Mouse (Mus musculus): Measurements from ENCODE around the gene Kif5a. TPM values are rescaled to one million over a fixed set of nuclear protein-coding genes. Genes with fewer than 3 reads are reported as not detected.

Gene Kif5a
- polyA plus RNA-seq, 1 experiment from 2014 or later, result 118 TPM

DNA sequence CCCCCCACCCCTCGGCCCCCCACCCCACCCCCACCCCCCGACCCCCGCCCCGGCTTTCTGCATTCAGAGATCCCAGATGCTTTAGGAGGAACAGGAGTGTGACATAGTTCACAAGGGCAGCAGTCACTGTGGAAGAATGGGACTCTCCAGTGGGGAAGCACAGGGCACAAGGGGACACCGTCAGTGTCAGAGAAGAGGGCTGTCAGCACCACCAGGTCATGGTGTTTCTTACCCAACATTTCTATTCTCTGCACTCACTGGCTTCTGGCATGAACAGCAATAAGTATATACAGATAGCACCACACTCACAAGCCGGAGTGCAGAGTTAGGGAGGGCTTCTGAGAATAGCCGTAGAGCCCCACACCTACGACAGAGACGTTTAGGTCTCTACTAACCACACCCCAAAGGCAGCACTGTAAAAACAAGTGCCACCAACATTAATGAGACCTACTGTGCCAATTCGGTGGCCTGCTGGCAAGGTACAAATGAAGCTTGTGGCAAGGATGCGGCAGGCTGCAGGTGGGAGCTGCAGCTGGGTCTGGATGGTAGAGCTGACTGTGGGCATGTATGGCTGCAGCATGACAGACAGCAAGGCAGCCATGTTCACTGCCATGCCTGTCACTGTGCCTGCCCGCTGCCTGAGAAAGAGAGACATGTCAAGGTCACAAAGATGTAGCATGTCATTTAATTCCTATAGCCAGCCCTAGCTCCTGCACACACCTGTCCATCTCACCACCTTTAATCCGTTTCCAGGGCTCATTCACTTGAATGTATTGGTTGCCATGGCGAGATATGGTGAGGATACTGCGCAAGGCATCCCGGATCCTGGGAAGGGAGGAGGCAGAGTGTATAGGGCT, 34.1 kb upstream of the Kif5a start:
- Histone ChIP-seq H3K4me1 (replicated peaks; ENCODE audit: control insufficient read depth, insufficient read depth, low read length) (peaks cover 4% of the 10 kb centered on the region), H3K36me3 (replicated peaks; ENCODE audit: control insufficient read depth, insufficient read depth) (peaks cover 87% of the 10 kb centered on the region), H3K9me3 (ENCODE audit: control insufficient read depth, low read length) (no peaks in the 10 kb centered on the region), H3K4me2 (replicated peaks) (no peak overlapping the region), H3K9ac (no peak overlapping the region), H3K27me3 (ENCODE audit: control insufficient read depth, insufficient read depth, low read length) (no peaks in the 10 kb centered on the region), H3K4me3 (replicated peaks; ENCODE audit: low read length) (no peak overlapping the region), H3K27ac (no peak overlapping the region)
- ATAC-seq (ENCODE audit: low FRiP score), result no peak
- WGBS, result 94% methylated on average over 16 of the region's 16 CpGs
- DNase-seq (ENCODE audit: low spot score), result no peak

DNA sequence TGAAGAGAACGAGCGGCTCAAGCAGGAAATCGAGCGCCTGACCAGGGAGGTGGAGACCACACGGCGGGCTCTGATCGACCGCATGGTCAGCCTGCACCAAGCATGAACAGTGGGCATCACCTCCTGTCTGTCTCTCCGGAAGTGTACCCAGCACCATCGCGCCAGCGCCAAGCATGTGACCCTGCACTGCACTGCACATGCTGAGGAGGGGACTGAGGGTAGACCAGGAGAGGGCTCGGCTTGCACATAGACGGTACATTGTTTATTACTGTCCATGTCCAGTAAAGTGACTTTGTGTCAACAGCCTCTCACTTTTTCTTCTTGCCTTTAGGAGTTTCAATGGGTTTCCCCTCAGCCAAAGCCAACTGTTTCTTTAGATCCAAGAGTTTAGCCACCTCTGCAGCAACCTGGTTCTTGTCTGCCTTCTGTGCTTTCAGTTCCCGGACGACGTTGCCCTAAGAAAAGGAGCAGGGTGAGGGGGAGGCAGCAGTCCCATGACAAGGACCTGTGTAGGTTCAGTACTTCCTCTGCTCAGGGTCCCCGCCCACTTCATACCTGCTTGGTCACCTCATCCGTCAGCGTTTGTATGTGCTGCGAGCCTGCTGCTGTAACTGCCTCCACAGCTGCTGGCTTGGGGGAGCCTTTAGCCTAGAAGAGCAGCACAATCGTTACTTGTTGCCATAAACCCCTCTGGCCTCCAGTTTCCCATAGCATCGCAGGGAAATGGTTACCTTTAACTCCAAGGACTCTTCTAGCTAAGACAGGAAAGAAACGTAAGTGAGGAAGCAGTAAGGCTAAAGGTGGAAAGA, 33.0 kb upstream of the Kif5a start:
- Histone ChIP-seq H3K9me3 (ENCODE audit: control insufficient read depth, low read length) (no peaks in the 10 kb centered on the region), H3K36me3 (replicated peaks; ENCODE audit: control insufficient read depth, insufficient read depth) (peaks cover 77% of the 10 kb centered on the region), H3K27me3 (ENCODE audit: control insufficient read depth, insufficient read depth, low read length) (no peaks in the 10 kb centered on the region), H3K4me3 (replicated peaks; ENCODE audit: low read length) (no peak overlapping the region), H3K4me2 (replicated peaks) (no peak overlapping the region), H3K27ac (no peak overlapping the region), H3K4me1 (replicated peaks; ENCODE audit: control insufficient read depth, insufficient read depth, low read length) (peaks cover 13% of the 10 kb centered on the region), H3K9ac (no peak overlapping the region)
- DNase-seq (ENCODE audit: low spot score) (no peak), ATAC-seq (ENCODE audit: low FRiP score) (no peak)
- 94% methylated on average over 24 of the region's 24 CpGs for WGBS

DNA sequence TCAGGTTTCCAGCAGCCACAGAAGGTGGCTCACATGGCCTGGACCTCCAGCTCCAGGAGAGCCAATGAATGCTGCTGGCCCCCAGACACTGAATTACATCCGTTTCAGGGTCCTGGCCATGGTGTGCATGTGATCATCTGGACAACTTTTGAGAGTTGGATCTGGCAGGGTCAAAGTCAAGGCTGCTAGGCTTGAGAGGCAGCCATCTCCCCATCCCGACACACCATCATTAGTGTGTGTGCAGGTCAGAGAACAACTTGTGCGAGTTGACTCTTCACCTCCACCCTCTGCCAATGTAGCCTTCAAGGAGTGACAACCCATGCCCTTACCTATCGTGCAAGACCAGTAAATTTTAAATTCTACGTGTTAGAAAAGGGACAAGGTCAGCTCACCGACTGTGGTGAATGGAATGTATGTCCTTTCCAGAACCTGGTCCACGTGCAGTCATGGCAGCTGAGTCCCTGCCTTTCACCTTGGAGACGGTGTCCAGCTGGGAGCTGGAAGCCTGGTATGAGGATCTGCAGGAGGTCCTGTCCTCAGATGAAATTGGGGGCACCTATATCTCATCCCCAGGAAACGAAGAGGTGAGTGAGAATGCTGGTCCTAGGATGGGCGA, 31.9 kb upstream of the Kif5a start:
- WGBS, result 93% methylated on average over 10 of the region's 10 CpGs
- Histone ChIP-seq H3K27ac (no peak overlapping the region), H3K27me3 (ENCODE audit: control insufficient read depth, insufficient read depth, low read length) (no peaks in the 10 kb centered on the region), H3K9ac (no peak overlapping the region), H3K36me3 (replicated peaks; ENCODE audit: control insufficient read depth, insufficient read depth) (peaks cover 65% of the 10 kb centered on the region), H3K9me3 (ENCODE audit: control insufficient read depth, low read length) (no peaks in the 10 kb centered on the region), H3K4me3 (replicated peaks; ENCODE audit: low read length) (no peak overlapping the region), H3K4me2 (replicated peaks) (no peak overlapping the region), H3K4me1 (replicated peaks; ENCODE audit: control insufficient read depth, insufficient read depth, low read length) (peaks cover 14% of the 10 kb centered on the region)
- DNase-seq (ENCODE audit: low spot score) (no peak), ATAC-seq (ENCODE audit: low FRiP score) (no peak)

DNA sequence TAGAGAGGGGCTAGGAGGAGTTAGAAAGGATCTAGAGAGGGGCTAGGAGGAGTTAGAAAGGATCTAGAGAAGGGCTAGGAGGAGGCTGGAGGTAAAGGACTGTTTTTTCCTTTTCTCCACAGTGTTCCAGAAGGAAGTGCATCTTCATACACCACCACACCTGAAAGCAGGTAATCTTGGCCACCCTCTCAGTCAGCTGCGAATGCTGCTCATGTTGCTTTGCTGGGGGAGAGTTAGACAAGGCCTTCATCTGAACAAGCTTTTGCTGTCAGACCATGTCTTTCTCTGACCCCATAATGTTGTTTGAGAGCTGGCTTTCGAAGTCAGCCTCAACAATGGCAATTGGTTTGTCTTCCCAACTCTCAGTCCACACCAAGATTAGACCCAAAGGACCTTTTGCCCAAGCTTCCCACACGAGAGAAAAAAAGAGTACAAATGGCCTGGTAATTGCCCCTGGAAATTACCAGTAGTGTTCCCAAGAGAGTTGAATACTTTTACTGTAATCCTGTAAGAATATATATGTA, 30.5 kb upstream of the Kif5a start:
- Histone ChIP-seq H3K9me3 (ENCODE audit: control insufficient read depth, low read length) (no peaks in the 10 kb centered on the region), H3K9ac (no peak overlapping the region), H3K4me1 (replicated peaks; ENCODE audit: control insufficient read depth, insufficient read depth, low read length) (peaks cover 24% of the 10 kb centered on the region), H3K36me3 (replicated peaks; ENCODE audit: control insufficient read depth, insufficient read depth) (peaks cover 52% of the 10 kb centered on the region), H3K4me3 (replicated peaks; ENCODE audit: low read length) (no peak overlapping the region), H3K4me2 (replicated peaks) (no peak overlapping the region), H3K27ac (no peak overlapping the region), H3K27me3 (ENCODE audit: control insufficient read depth, insufficient read depth, low read length) (no peaks in the 10 kb centered on the region)
- DNase-seq (ENCODE audit: low spot score) (no peak), ATAC-seq (ENCODE audit: low FRiP score) (no peak)
- WGBS, result 89% methylated on average over 3 of the region's 3 CpGs

DNA sequence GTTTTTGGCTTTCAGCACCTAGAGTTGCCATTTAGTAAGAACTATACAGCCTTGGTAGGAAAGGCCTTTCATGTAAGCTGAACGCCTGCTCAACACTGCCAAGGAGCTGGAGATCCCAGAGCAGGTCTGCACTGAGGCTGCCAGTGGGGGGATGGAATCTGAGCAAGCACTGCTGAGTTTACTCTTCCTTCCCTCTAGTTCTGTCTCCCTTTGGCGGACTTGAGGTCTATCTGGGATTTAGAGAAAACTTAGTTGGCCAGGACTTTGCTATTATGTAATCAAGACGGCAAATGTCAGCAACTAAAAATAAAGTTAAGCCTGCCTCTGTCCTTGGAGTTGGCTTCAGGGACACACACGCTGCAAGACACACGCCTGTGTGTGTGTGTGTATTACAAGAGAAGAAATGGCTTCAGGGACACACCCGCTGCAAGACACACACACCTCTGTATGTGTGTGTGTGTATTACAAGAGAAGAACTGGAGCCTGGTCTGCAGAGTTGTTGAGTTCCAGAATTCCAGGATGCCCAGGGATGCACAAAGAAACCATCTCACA, 29.9 kb upstream of the Kif5a start:
- no peak for DNase-seq (ENCODE audit: low spot score)
- WGBS, result 92% methylated on average over 6 of the region's 6 CpGs

DNA sequence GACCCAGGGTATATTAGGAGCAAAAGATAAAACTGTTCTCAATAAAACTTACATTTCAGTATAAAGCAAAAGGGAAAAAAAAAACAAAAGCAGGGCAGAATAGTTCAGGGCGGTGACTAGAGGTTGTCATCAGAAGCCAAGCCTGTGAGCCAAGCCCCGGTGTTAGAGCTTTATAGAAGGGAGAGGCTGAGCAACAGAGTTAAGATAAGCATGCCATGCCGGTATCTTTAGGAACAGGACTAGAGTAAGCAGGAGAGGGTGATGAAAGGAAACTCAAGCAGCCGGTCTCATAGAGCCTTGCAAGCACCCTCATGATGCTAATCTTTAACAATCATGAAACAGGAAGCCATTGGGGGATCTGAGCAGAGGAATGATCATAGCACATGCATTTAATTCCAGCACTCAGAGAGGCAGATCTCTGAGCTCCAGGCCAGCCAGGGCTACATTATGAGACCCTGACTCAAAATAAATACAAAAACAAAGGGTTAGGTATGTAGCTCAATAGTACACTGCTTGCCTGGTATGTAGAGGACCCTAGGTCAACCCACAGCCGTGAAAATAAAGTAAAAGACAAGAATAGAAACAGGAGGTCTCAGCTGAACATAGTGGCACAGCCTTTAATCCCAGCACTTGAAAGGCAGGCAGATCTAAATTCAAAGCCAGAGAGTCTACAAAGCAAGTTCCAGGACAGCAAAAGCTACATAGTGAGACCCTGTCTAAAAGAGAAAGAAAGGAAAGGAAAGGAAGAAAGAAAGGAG, 28.9 kb upstream of the Kif5a start:
- no peak for DNase-seq (ENCODE audit: low spot score)
- peak overlapping the region; percentile 63 for H3K9ac ChIP-seq
- peak overlapping the region; percentile 97; the same call in 1 of the 2 replicates for H3K27ac ChIP-seq
- H3K4me1 ChIP-seq (replicated peaks; ENCODE audit: control insufficient read depth, insufficient read depth, low read length), result peaks cover 36% of the 10 kb centered on the region
- peak overlapping the region; percentile 78 for H3K4me3 ChIP-seq (replicated peaks; ENCODE audit: low read length)
- no peaks in the 10 kb centered on the region for H3K27me3 ChIP-seq (ENCODE audit: control insufficient read depth, insufficient read depth, low read length)
- peaks cover 40% of the 10 kb centered on the region for H3K36me3 ChIP-seq (replicated peaks; ENCODE audit: control insufficient read depth, insufficient read depth)
- no peaks in the 10 kb centered on the region for H3K9me3 ChIP-seq (ENCODE audit: control insufficient read depth, low read length)
- ATAC-seq (ENCODE audit: low FRiP score), result no peak
- WGBS, result 54% methylated on average over 5 of the region's 5 CpGs
- peak overlapping the region; percentile 92 for H3K4me2 ChIP-seq (replicated peaks)

More for the DNA sequence above, 29.9 kb upstream of the Kif5a start:
- 0 out of 2 replicates have a peak overlapping the region, but pooled peaks have one; percentile 92 for H3K4me2 ChIP-seq (replicated peaks)
- H3K4me3 ChIP-seq (replicated peaks; ENCODE audit: low read length), result no peak overlapping the region
- H3K36me3 ChIP-seq (replicated peaks; ENCODE audit: control insufficient read depth, insufficient read depth), result peaks cover 46% of the 10 kb centered on the region
- peaks cover 25% of the 10 kb centered on the region for H3K4me1 ChIP-seq (replicated peaks; ENCODE audit: control insufficient read depth, insufficient read depth, low read length)
- H3K27ac ChIP-seq, result no peak overlapping the region
- H3K9me3 ChIP-seq (ENCODE audit: control insufficient read depth, low read length), result no peaks in the 10 kb centered on the region
- no peaks in the 10 kb centered on the region for H3K27me3 ChIP-seq (ENCODE audit: control insufficient read depth, insufficient read depth, low read length)
- no peak overlapping the region; the same call in 1 of the 2 replicates for H3K9ac ChIP-seq
- no peak for ATAC-seq (ENCODE audit: low FRiP score)

DNA sequence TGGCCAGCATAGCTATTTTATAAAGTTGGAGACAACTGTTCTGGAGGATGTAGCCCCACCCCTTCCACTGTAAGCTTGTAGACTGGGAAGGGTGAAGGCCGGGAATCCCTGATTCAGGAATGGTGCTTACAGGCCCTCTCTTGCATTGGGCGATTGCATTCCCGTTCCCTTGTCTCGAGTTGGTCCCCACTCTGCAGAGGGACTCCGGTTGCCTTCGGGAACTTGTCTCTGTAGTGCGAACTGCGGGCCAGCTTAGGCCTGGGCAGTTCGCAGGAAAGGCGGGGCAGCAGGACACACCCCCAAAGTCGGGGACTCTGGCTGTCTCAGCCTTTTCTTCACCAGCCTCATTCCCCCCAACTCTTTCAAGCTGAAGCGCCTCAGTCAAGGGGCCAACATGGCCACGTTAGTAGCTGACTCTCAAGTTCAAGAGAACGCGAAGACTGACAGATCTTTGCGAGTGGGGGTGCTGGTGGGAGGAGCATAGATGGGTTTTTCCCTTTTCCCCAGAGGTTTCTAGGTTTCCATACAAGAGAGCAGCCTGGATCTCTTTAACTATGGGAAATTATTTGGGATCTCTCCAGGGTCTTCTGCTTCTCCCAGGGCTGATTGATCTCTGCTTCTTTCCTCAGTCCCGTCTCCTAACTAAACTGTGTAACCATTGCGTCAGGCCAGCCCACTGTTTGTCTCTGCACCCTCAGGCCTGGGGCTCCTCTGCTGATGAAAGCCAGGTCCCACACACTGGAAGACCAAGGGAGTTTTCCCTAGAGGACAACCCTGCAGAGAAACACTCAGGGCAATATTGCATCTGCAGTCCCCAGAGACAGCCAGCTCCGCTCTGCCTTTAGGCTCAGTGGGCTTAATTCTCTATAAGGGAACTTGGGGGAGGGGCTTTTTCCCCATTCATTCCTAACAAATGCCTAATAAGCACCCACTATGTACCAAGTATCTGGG, 28.1 kb upstream of the Kif5a start:
- ATAC-seq (ENCODE audit: low FRiP score), result peak; percentile 44
- Histone ChIP-seq H3K4me1 (replicated peaks; ENCODE audit: control insufficient read depth, insufficient read depth, low read length) (peaks cover 44% of the 10 kb centered on the region), H3K9ac (peak overlapping the region; percentile 63), H3K9me3 (ENCODE audit: control insufficient read depth, low read length) (no peaks in the 10 kb centered on the region), H3K36me3 (replicated peaks; ENCODE audit: control insufficient read depth, insufficient read depth) (peaks cover 41% of the 10 kb centered on the region), H3K4me2 (replicated peaks) (peak overlapping the region; percentile 92), H3K27ac (peak overlapping the region; percentile 97), H3K27me3 (ENCODE audit: control insufficient read depth, insufficient read depth, low read length) (no peaks in the 10 kb centered on the region), H3K4me3 (replicated peaks; ENCODE audit: low read length) (peak overlapping the region; percentile 78)
- DNase-seq (ENCODE audit: low spot score), result peak; percentile 34
- 2% methylated on average over 19 of the region's 19 CpGs for WGBS

Data from hindbrain, embryonic 14.5 days (tissue).